14 mouse cellular contexts compared by ENCODE assay signal in the genomic region with DNA sequence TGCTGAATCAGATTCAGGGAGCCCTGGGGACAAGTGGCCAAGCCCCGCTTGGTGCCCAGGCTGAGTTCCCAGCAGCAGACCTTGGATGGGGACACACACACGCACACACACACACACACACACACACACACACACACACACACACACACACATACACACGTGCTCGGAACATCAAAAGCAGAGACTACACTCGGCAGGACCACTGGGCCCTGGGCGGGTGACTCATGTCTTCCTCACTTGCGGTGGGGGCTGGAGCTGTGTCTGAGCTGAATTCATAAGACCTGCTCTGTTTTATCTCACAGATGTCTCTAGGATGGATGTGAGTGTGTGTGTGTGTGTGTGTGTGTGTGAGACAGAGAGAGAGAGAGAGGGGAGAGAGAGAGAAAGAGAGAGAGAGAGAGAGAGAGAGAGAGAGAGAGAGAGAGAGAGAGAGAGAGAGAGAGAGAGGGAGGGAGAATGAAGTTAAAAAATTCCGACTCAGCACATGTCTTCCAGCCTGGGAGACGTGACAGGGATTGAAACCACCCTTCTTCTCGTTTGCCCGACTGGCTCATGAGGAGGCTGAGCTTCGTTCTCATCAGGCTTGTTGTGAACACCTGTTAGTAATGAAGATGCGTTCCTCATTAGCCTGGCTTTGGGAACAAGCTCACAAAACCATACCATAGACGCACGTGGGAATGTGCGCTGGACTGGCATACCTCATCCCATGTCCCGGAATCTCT.
DNase-seq lines count a peak whose midpoint lies in the region; ATAC-seq lines count a peak whose summit lies in the region.
"Had no signal": no experiment of that assay in that cellular context is flagged by ENCODE, and none has a peak within 500 bp of the region (broad histone marks: within the 10 kb centered on the region; RNA-seq: fewer than 3 reads in every experiment).

No protein-coding gene starts in this region.

- H3K27me3 ChIP-seq in intestine, embryonic 15.5 days (replicated peaks) = no peaks in the 10 kb centered on the region
- no peaks in the 10 kb centered on the region for H3K27me3 ChIP-seq in intestine, embryonic 16.5 days (replicated peaks; ENCODE audit: control insufficient read depth, insufficient read depth, low read length)
- H3K27me3 ChIP-seq: liver, embryonic 15.5 days; neural tube, embryonic 13.5 days had no signal

- intact Hi-C loops in gastrocnemius, postnatal 14 days (cut with DNase I; ENCODE audit: low total_unique reads) = no loop called here

- H3K9me3 ChIP-seq in intestine, embryonic 15.5 days = no peaks in the 10 kb centered on the region
- H3K9me3 ChIP-seq in intestine, embryonic 16.5 days (ENCODE audit: control insufficient read depth, low read length) = no peaks in the 10 kb centered on the region
- H3K9me3 ChIP-seq: heart, embryonic 12.5 days; liver, embryonic 15.5 days; neural tube, embryonic 13.5 days had no signal

- 49% methylated on average over 17 of the region's 17 CpGs for WGBS in intestine, embryonic 15.5 days
- 48% methylated on average over 17 of the region's 17 CpGs for WGBS in intestine, embryonic 16.5 days

- peak; percentile 46; the same call in 1 of the 2 replicates for ATAC-seq in intestine, embryonic 15.5 days
- no peak for ATAC-seq in intestine, embryonic 16.5 days

- H3K4me3 ChIP-seq in intestine, embryonic 15.5 days (replicated peaks) = no peak overlapping the region
- no peak overlapping the region for H3K4me3 ChIP-seq in intestine, embryonic 16.5 days (ENCODE audit: low read length)
- H3K4me3 ChIP-seq: heart, embryonic 12.5 days; layer of hippocampus, adult 2 months; liver, embryonic 15.5 days; neural tube, embryonic 13.5 days had no signal

- no peak overlapping the region for H3K4me2 ChIP-seq in intestine, embryonic 15.5 days (replicated peaks)
- no peak overlapping the region for H3K4me2 ChIP-seq in intestine, embryonic 16.5 days (ENCODE audit: low read depth, low read length)
- H3K4me2 ChIP-seq: heart, embryonic 12.5 days; liver, embryonic 15.5 days; neural tube, embryonic 13.5 days had no signal

- H3K4me1 ChIP-seq in intestine, embryonic 15.5 days (replicated peaks) = peaks cover 8% of the 10 kb centered on the region
- H3K4me1 ChIP-seq in intestine, embryonic 16.5 days (ENCODE audit: control insufficient read depth, insufficient read depth, low read length) = peaks cover 10% of the 10 kb centered on the region; the same call in 1 of the 2 replicates
- H3K4me1 ChIP-seq: liver, embryonic 15.5 days had no signal

- no peak overlapping the region for H3K27ac ChIP-seq in intestine, embryonic 15.5 days
- no peak overlapping the region for H3K27ac ChIP-seq in intestine, embryonic 16.5 days (ENCODE audit: low read length)
- H3K27ac ChIP-seq: layer of hippocampus, adult 2 months; liver, embryonic 15.5 days; neural tube, embryonic 13.5 days had no signal

- no peak overlapping the region for H3K9ac ChIP-seq in intestine, embryonic 15.5 days
- H3K9ac ChIP-seq in intestine, embryonic 16.5 days (ENCODE audit: low read depth, low read length) = no peak overlapping the region
- H3K9ac ChIP-seq: heart, embryonic 12.5 days; liver, embryonic 15.5 days; neural tube, embryonic 13.5 days had no signal

- H3K36me3 ChIP-seq in intestine, embryonic 15.5 days = 0 out of 2 replicates have a peak, but pooled peaks cover 3% of the 10 kb centered on the region
- no peaks in the 10 kb centered on the region for H3K36me3 ChIP-seq in intestine, embryonic 16.5 days (ENCODE audit: control insufficient read depth, insufficient read depth, low read length)
- H3K36me3 ChIP-seq: heart, embryonic 12.5 days; liver, embryonic 15.5 days had no signal

- DNase-seq in right cerebral cortex, postnatal 10 days (ENCODE audit: low spot score in 2 of 2) = peak; percentile 60 to 66
- no peak for DNase-seq in right cerebral cortex, postnatal 4 days
- DNase-seq in adrenal gland, postnatal 36 days = peak; percentile 73 to 75
- no peak for DNase-seq in gastrocnemius, postnatal 14 days
- DNase-seq in heart, adult 18-20 months = no peak
- DNase-seq: cerebellum, adult 11-12 months; kidney, adult 9 months; retina, postnatal 1 day had no signal

Comparison
In these comparisons a context has a peak if more than half of its experiments do, and no peak if none do; other contexts are left out.
1. DNase-seq: peak in right cerebral cortex, postnatal 10 days (2 of 2) and adrenal gland, postnatal 36 days (2 of 2); none in right cerebral cortex, postnatal 4 days (single experiment), gastrocnemius, postnatal 14 days (single experiment) and heart, adult 18-20 months (0 of 2).